Mouse (Mus musculus) right cerebral cortex, postnatal 4 days (tissue): Measurements from ENCODE around the gene Ccl17.

Experiments used
- DNase-seq: peaks from one replicate; pipeline ENCODE4 v3.0.0-alpha.2; 2022

The Ccl17 gene

GRCm38 (mm10) chr8:94810153-94810552, at the start of gene Ccl17:
TSS of gene Ccl17 (plus strand) at chr8:94810453.
- no peak for DNase-seq

DNA sequence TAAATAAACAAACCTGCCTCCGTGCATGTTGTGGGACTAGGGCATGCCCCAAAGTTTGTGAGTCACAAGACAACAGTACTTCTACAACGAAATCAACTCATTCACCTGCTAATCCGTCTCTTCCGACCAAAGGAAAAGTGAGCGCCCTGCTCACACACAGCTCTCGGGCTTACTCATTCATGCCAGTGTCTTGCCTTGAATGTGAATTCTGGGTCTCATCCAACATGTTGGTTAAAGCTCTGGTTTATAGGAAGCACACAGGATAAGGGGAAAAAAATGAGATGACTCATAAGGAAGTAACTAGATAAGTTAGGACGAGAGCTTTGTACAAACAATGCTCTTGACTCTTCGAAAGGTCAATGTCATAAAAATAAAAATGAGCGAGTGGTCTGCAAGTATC, 43.2 kb upstream of the Ccl17 start:
- no peak for DNase-seq

DNA sequence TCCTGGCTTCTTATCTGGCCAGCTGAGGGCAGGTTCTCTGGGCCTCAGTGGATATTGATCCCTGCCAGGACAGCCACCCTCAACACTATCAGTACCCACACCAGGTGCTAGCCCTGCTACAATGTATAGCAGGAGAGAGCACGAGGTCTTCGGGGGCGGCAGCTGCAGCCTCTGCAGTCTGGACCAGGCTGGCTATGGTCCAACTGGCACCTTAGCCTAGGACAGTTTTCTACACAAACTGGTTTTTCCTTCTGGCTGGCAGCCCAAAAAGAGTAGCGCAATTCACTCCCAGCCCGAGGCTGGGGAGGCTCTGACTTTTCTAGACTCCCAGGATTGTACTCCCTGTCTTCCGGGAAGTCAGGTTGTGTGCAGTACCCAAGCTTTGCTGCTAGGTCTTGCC, 39.3 kb upstream of the Ccl17 start:
- DNase-seq: peak; percentile 46

GRCm38 (mm10) chr8:94771941-94772670, 38.1 kb upstream of the Ccl17 start, which contains the start of gene Cx3cl1:
TSS of gene Cx3cl1 (plus strand) at chr8:94772009.
- DNase-seq: peak; percentile 80

DNA sequence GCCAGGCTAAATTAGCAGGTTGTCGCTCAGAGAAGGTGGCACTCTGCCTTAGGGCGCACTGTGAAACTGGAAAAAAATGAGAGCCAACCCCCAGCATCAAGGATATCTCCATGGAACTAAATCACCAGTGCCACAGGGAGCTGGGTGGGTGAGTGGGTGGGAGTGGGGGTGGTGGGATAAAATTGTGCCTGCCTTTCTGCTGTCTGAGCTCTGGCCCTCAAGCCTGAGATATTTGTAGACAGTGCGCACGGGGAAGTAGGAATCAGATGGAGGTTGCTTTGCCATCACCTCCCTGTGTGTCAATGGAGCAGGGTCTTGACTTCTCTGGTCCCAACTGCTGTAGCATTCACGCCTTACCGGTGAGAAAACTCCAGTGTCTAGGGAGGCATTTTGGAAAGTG, 37.2 kb upstream of the Ccl17 start:
- DNase-seq: no peak

- DNase-seq: peak; percentile 42
Measured at GRCm38 (mm10) chr8:94773700-94774171, 36.5 kb upstream of the Ccl17 start.

GRCm38 (mm10) chr8:94774601-94775000, 35.7 kb upstream of the Ccl17 start:
- DNase-seq: no peak

DNA sequence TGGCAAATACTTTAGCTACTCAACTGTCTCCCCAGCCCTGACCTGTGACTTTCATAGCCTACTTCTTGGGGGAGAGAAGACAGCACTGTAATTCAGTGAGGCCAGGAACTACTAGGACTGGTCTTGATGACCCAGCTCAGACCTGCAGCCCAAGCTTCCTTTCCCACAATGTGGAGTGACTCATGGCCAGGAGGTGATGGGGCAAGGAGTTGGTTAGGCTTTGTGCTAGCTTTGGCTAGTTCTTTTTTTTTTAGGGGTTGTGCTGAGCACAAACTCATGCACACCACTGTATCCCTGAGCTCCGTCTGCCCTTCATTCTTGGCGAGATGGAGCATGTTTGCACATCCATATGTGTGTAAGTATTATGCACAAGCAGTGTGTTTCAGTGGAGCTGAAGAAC, 33.9 kb upstream of the Ccl17 start:
- no peak for DNase-seq

- no peak for DNase-seq
Measured at GRCm38 (mm10) chr8:94778036-94778435, 32.2 kb upstream of the Ccl17 start.

GRCm38 (mm10) chr8:94778473-94778872, 31.8 kb upstream of the Ccl17 start:
- DNase-seq: no peak

DNA sequence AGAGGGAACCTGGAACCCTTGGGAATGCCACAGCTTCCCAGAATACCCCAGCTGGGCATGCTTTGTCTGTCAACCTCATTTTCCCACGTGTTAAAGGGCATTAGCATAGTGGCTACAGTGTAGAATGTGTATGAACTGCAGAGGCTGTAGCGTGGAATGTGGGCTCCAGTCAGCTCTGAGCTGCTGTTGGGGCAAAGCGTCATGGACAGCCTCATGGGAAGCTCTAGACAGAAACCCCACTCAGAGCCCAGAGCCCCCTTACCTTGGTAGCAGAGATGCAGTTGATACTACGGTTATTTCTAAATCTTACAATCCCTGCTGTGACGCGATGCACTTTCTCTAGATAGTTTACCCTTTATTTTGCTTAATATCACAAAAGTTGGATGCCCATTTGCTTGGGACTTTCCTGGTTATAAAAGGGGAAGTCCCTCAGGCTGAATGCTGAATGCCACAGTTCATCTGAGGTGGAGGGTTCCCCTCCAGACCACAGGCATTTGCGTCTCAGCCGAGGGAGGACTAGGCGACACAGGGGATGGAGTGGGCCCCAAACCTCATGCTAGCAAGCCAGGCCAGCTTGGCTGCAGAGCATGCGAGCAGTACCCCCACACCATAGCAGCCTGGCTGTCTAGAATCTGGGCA, 31.2 kb upstream of the Ccl17 start:
- DNase-seq: no peak

DNA sequence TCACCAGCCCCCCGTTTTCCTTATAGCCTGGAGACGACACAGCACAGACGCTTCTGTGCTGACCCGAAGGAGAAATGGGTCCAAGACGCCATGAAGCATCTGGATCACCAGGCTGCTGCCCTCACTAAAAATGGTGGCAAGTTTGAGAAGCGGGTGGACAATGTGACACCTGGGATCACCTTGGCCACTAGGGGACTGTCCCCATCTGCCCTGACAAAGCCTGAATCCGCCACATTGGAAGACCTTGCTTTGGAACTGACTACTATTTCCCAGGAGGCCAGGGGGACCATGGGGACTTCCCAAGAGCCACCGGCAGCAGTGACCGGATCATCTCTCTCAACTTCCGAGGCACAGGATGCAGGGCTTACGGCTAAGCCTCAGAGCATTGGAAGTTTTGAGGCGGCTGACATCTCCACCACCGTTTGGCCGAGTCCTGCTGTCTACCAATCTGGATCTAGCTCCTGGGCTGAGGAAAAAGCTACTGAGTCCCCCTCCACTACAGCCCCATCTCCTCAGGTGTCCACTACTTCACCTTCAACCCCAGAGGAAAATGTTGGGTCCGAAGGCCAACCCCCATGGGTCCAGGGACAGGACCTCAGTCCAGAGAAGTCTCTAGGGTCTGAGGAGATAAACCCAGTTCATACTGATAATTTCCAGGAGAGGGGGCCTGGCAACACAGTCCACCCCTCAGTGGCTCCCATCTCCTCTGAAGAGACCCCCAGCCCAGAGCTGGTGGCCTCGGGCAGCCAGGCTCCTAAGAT, 30.5 kb upstream of the Ccl17 start:
- no peak for DNase-seq

- DNase-seq: no peak
Measured at GRCm38 (mm10) chr8:94780491-94781154, 29.6 kb upstream of the Ccl17 start.

- DNase-seq: no peak
Measured at GRCm38 (mm10) chr8:94781155-94781837, 29.0 kb upstream of the Ccl17 start.

- DNase-seq: no peak
Measured at GRCm38 (mm10) chr8:94781838-94782235, 28.4 kb upstream of the Ccl17 start.

DNA sequence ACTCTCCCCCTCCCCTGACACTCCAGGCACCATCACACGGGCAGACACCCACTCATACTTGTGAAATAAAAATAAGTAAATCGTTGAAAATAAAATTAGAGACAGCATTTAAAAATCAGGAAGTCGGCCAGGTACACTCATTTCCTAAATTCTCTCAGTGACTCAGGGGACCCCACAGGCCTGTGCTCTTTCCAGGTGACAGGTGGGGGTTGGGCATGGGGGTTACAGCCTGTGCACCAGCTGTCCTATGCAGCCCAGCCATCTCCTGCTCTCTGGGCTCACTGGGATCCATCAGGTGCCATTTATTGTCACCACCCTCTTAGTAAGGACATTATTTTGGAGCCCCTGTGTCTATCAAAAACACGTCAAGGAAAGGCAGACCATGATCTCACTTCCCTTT, 26.4 kb upstream of the Ccl17 start:
- no peak for DNase-seq

- DNase-seq: no peak
Measured at GRCm38 (mm10) chr8:94785247-94785985, 24.8 kb upstream of the Ccl17 start.

DNA sequence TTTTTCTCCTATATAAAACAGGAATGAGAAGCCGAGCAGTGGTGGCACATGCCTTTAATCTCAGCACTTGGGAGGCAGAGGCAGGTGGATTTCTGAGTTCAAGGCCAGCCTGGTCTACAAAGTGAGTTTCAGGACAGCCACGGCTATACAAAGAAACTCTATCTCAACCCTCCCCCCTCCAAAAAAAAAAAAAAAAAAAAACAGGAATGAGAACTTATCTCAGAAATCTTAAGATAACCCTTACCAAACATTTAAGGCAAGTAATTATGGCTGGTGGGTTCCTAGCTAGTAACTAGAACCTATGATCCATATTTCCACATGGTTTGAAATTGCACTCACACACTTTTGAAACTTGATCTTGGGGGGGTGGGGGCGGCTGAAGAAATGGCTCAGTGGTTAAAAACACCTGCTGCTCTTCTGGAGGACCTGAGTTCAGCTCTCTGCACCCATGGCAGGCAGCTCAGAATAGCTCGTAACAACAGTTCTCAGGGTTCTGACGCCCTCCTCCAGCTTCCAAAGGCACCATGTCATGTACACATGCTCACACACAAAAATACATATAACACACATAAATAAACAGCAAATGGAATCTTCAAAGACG, 24.2 kb upstream of the Ccl17 start:
- DNase-seq: no peak

DNA sequence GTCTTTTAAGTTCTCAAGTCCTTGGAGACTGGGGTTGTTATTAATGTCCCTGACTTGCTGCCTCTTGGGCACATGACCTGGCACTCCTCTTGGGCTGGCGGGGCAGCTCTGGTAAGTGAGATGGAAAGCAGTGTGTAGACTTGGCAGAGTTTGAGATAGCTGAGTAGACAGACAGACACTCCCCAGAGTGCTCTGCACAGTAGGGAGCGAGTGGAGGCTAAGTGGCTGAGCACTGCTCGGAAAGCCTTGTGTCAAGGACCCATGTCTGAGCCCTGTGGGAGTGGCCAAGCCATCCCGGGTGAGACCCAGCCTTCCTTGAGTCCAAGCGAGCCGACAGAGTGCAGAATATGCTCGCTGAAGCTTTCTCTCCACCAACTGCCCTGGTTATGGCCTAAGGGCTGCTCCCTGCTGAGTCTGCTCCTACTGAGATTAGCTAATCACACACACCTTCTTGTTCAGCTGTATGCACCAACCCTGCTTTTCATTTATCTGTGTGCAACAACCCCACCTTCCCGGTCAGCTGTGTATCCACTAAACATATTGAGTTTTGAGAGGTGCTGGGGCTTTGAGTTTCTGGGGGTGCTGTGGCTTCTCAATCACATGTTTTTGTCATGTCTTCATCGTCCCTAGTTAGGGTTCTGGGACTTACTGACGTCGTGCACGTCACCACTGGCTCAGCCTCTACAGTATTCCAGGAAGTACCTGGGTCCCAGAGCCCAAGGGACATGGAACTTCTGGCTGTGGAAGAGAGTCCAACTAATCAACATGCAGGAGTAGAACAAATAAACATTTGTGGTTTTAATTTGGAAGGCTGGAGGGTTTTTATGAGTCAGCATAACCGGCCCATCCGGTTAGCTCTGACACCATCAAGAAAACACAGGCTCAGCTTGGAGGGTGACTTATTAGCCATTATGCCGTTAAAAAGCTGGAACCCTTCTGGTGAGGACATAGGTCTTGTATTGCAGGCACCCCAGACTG, 22.4 kb upstream of the Ccl17 start:
- no peak for DNase-seq
